Mouse (Mus musculus) heart, adult 2 months (tissue): ENCODE results near the gene Olfr97. TPM values are rescaled to one million over a fixed set of nuclear protein-coding genes. Genes with fewer than 3 reads are reported as not detected.
"Not testable (repeated sequence)": the region's sequence is repeated elsewhere in the genome, so short reads cannot be mapped to it uniquely, and the experiment has no call there.

Experiments
- DNase-seq, 2 experiments: peaks; one replicate each; pipeline ENCODE4 v3.0.0; 2021
- H3K27ac ChIP-seq: fragments of 200-600 bp; 2 replicates; pipeline ENCODE4 v1.8.1; 2022
- H3K27me3 ChIP-seq: fragments of 200-500 bp; 2 replicates; pipeline ENCODE4 v1.6.1; 2012; ENCODE audit warnings: mild to moderate bottlenecking, low read length, inconsistent platforms, mixed read lengths; ENCODE audit not compliant: control insufficient read depth, insufficient read depth
- H3K36me3 ChIP-seq: fragments of 200-500 bp; 2 replicates; pipeline ENCODE4 v1.6.1; 2012; ENCODE audit warnings: low read length, inconsistent platforms; ENCODE audit not compliant: control insufficient read depth, insufficient read depth
- H3K4me1 ChIP-seq: fragments of 200-500 bp; 2 replicates; pipeline ENCODE4 v1.6.1; 2011; ENCODE audit warnings: low read length; ENCODE audit not compliant: control insufficient read depth, insufficient read depth
- H3K4me3 ChIP-seq: fragments of 200-600 bp; 2 replicates; pipeline ENCODE4 v1.8.1; 2022
- H3K79me2 ChIP-seq: fragments of 200-500 bp; replicated peaks from 2 replicates; pipeline ENCODE4 v1.6.1; 2012; ENCODE audit warnings: mild to moderate bottlenecking, inconsistent platforms, low read length, moderate library complexity, mixed read lengths; ENCODE audit not compliant: control insufficient read depth, insufficient read depth
- H3K9ac ChIP-seq: fragments of 200-500 bp; 2 replicates; pipeline ENCODE4 v1.6.1; 2012; ENCODE audit warnings: low read depth, mild to moderate bottlenecking, control low read depth, inconsistent platforms, low read length, mixed read lengths
- CTCF ChIP-seq: fragments of 200-600 bp; IDR thresholded peaks from 2 replicates; pipeline ENCODE4 v1.8.1; 2022; ENCODE audit warnings: antibody characterized with exemption, mild to moderate bottlenecking, moderate library complexity
- EP300 ChIP-seq: fragments of 200-500 bp; IDR thresholded peaks from 2 replicates; pipeline ENCODE4 v1.6.1; 2011; ENCODE audit warnings: low read depth, low read length, control low read depth; ENCODE audit not compliant: insufficient read depth
- POLR2A ChIP-seq: fragments of 200-500 bp; IDR thresholded peaks from 2 replicates; pipeline ENCODE4 v1.6.1; 2011; ENCODE audit warnings: mild to moderate bottlenecking, low read depth, low read length, control low read depth; ENCODE audit not compliant: insufficient read depth
- WGBS: fragments of 180-500 bp; shearing (Covaris S2); methylation state at CpG from one replicate; pipeline ENCODE4 v1.1.7; 2018; 5-methylcytosine and 5-hydroxymethylcytosine counted together
- intact Hi-C: fragments of 180-260 bp; cut with DNase I; formaldehyde crosslinking; loops from one replicate; pipeline ENCODE4 v1.15.1; 2025
- long read RNA-seq: library from polyadenylated mRNA; stranded (forward); transcript quantifications from one replicate; pipeline ENCODE4 v2.0.0, GENCODE M21; 2021
- polyA plus RNA-seq: library from polyadenylated mRNA; depleted of rRNA; stranded (reverse); fragments of >200 nt; gene quantifications from 2 replicates; pipeline ENCODE4 v1.2.3, GENCODE M21; 2012; rRNA removed
- total RNA-seq, 2 experiments: library from RNA; stranded (reverse); gene quantifications; 2 replicates each; pipeline ENCODE4 v1.2.3; 2021

The Olfr97 gene
- not detected for total RNA-seq
- not detected in 2 replicates for polyA plus RNA-seq
- long read RNA-seq, result 0 reads

- H3K27me3 ChIP-seq, H3K4me3 ChIP-seq, H3K4me1 ChIP-seq, DNase-seq, H3K27ac ChIP-seq, H3K79me2 ChIP-seq, H3K36me3 ChIP-seq, intact Hi-C loops, H3K9ac ChIP-seq: not testable (repeated sequence)
- WGBS, result 69% methylated on average over 2 of the region's 2 CpGs
Observed at GRCm38 (mm10) chr17:37237230-37237629, at the start of gene Olfr97. Olfr97 (minus strand) TSS chr17:37237330.

- no peak for DNase-seq
- H3K27me3 ChIP-seq, result no peaks in the 10 kb centered on the region
- TF ChIP-seq CTCF (no peak), POLR2A (no peak), EP300 (no peak)
- no peak within 1 kb of the TSS for H3K9ac ChIP-seq
- intact Hi-C loops, result no loop called here
- H3K4me3 ChIP-seq, result no peak within 1 kb of the TSS
- no peaks in the 10 kb centered on the region for H3K79me2 ChIP-seq
- 69% methylated on average over 1 of the region's 1 CpGs for WGBS
- no peak within 1 kb of the TSS for H3K27ac ChIP-seq
- no peaks in the 10 kb centered on the region for H3K4me1 ChIP-seq
- no peaks in the 10 kb centered on the region for H3K36me3 ChIP-seq
Observed at GRCm38 (mm10) chr17:37283360-37283759, 46.2 kb upstream of the Olfr97 start, which contains the start of gene Olfr99. Olfr99 (minus strand) TSS chr17:37283460.

GRCm38 (mm10) chr17:37280331-37280730, 43.2 kb upstream of the Olfr97 start:
- DNase-seq, result no peak
- intact Hi-C loops, result no loop called here

GRCm38 (mm10) chr17:37276573-37276972, 39.4 kb upstream of the Olfr97 start:
- H3K36me3 ChIP-seq, result no peaks in the 10 kb centered on the region
- TF ChIP-seq CTCF (no peak), POLR2A (no peak), EP300 (no peak)
- H3K27me3 ChIP-seq, result no peaks in the 10 kb centered on the region
- no peaks in the 10 kb centered on the region for H3K4me1 ChIP-seq
- no peak overlapping the region for H3K9ac ChIP-seq
- intact Hi-C loops, result no loop called here
- no peak overlapping the region for H3K27ac ChIP-seq
- DNase-seq, result no peak
- no peak overlapping the region for H3K4me3 ChIP-seq
- no peaks in the 10 kb centered on the region for H3K79me2 ChIP-seq

More at GRCm38 (mm10) chr17:37280331-37280730, 43.2 kb upstream of the Olfr97 start:
- Histone ChIP-seq H3K79me2 (no peaks in the 10 kb centered on the region), H3K27ac (no peak overlapping the region), H3K36me3 (no peaks in the 10 kb centered on the region), H3K27me3 (no peaks in the 10 kb centered on the region), H3K4me1 (no peaks in the 10 kb centered on the region), H3K4me3 (no peak overlapping the region), H3K9ac (no peak overlapping the region)
- WGBS, result 16% methylated on average over 1 of the region's 1 CpGs
- TF ChIP-seq CTCF, result no peak
- TF ChIP-seq EP300, result no peak
- no peak for TF ChIP-seq POLR2A

- no peaks in the 10 kb centered on the region for H3K79me2 ChIP-seq
- TF ChIP-seq EP300 (no peak), POLR2A (no peak), CTCF (no peak)
- intact Hi-C loops, result no loop called here
- H3K4me3 ChIP-seq, result no peak overlapping the region
- H3K9ac ChIP-seq, result no peak overlapping the region
- no peak overlapping the region for H3K27ac ChIP-seq
- H3K4me1 ChIP-seq, result no peaks in the 10 kb centered on the region
- H3K36me3 ChIP-seq, result no peaks in the 10 kb centered on the region
- WGBS, result 62% methylated on average over 2 of the region's 2 CpGs
- no peak for DNase-seq
- no peaks in the 10 kb centered on the region for H3K27me3 ChIP-seq
Observed at GRCm38 (mm10) chr17:37275626-37276248, 38.6 kb upstream of the Olfr97 start.

GRCm38 (mm10) chr17:37270702-37271092, 33.6 kb upstream of the Olfr97 start:
- Histone ChIP-seq H3K79me2 (no peaks in the 10 kb centered on the region), H3K9ac (peak overlapping the region; percentile 70), H3K4me3 (peak overlapping the region; percentile 79), H3K27me3 (no peaks in the 10 kb centered on the region), H3K4me1 (no peaks in the 10 kb centered on the region; the same call in 1 of the 2 replicates), H3K36me3 (no peaks in the 10 kb centered on the region), H3K27ac (peak overlapping the region; percentile 88)
- intact Hi-C loops, result no loop called here
- WGBS, result 32% methylated on average over 8 of the region's 8 CpGs
- peak; percentile 70 to 79 for DNase-seq
- TF ChIP-seq POLR2A (peak; percentile 60), EP300 (no peak)
